Mouse (Mus musculus) monocyte, adult 2 months (primary cell): ENCODE data around the gene Thap2.
A peak's percentile ranks its signal among the peaks of the same experiment; 100 is the strongest.

Source experiments
- DNase-seq, 2 experiments: peaks; one replicate each; pipeline ENCODE4 v3.0.0; 2022; ENCODE audit warnings: low spot score in 2 of 2, low read depth in 1 of 2

The Thap2 gene

GRCm38 (mm10) chr10:115355016-115355415 lies 29.2 kb downstream of the Thap2 start:
- no peak for DNase-seq

GRCm38 (mm10) chr10:115354553-115354952 lies 29.7 kb downstream of the Thap2 start:
- no peak for DNase-seq

GRCm38 (mm10) chr10:115350810-115351397 lies 33.3 kb downstream of the Thap2 start:
- DNase-seq, result no peak

- no peak for DNase-seq
Observed at GRCm38 (mm10) chr10:115349509-115349908, 34.7 kb downstream of the Thap2 start.

GRCm38 (mm10) chr10:115349029-115349428 lies 35.2 kb downstream of the Thap2 start:
- DNase-seq, result no peak

- DNase-seq, result no peak
Observed at GRCm38 (mm10) chr10:115348131-115348530, 36.1 kb downstream of the Thap2 start.

GRCm38 (mm10) chr10:115346444-115346843 lies 37.8 kb downstream of the Thap2 start:
- no peak for DNase-seq

GRCm38 (mm10) chr10:115342771-115343425 lies 41.3 kb downstream of the Thap2 start:
- peak in 1 of 2 experiments; percentile 9 for DNase-seq

- no peak for DNase-seq
Observed at GRCm38 (mm10) chr10:115339820-115340328, 44.4 kb downstream of the Thap2 start.

- no peak for DNase-seq
Observed at GRCm38 (mm10) chr10:115336901-115337300, 47.3 kb downstream of the Thap2 start.

- DNase-seq, result no peak
Observed at GRCm38 (mm10) chr10:115333528-115333927, 50.7 kb downstream of the Thap2 start.

- DNase-seq, result no peak
Observed at GRCm38 (mm10) chr10:115332997-115333396, 51.2 kb downstream of the Thap2 start.

- no peak for DNase-seq
Observed at GRCm38 (mm10) chr10:115332420-115332952, 51.8 kb downstream of the Thap2 start.

GRCm38 (mm10) chr10:115329010-115329530 lies 55.2 kb downstream of the Thap2 start:
- DNase-seq, result no peak

GRCm38 (mm10) chr10:115328514-115328913 lies 55.7 kb downstream of the Thap2 start:
- DNase-seq, result peak in 1 of 2 experiments; percentile 12

GRCm38 (mm10) chr10:115323295-115323694 lies 60.9 kb downstream of the Thap2 start:
- peak in 1 of 2 experiments; percentile 54 for DNase-seq

- no peak for DNase-seq
Observed at GRCm38 (mm10) chr10:115321317-115322035, 62.8 kb downstream of the Thap2 start.
